Mouse (Mus musculus): Measurements from ENCODE around the gene Rnf220.

DNA sequence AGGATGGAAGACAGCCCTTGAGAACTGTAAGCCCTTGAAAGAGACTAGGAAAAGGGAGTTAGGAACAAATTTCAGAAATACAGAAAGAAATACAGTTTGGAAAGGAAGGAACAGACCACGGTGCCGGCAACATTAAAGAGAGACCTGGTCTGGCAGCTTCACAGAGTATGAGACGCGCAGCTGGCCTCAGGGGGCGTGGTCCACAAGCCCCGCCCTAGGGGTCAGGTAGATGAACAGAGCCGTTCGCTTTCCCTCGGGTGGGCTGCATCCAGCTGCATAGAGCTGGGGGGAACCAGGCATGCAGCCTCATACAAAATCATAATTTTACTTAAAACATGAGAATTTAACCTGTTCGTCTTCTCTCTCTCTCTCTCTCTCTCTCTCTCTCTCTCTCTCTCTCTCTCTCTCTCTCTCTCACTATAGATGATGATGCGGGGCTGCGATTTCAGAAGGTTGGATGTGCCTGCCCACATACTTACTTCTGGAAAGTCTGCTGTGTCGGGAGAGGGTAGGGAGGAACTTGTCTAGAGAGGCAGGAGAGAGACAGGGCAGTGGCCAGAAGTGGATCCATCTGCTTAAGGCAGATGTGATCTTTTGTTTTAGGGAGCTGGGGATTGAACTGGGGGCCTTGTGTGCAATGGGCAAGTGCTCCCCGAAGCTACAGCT is 59.7 kb downstream of the Rnf220 start:
- no peak for TF ChIP-seq CTCF (conservative IDR thresholded peaks at IDR 0.05; ENCODE audit: low read length)
- TF ChIP-seq NANOG (IDR thresholded peaks at IDR 0.05; ENCODE audit: borderline replicate concordance, low read length): no peak
- no peak for TF ChIP-seq POU5F1 (IDR thresholded peaks at IDR 0.05; ENCODE audit: borderline replicate concordance, low read length)
